Mouse (Mus musculus) embryonic fibroblast, embryonic 13.5 days (primary cell): ENCODE measurements around the gene Acot7.

Experiments used
- CTCF ChIP-seq: IDR thresholded peaks from 2 replicates; pipeline ENCODE4 v1.5.1; 2011; ENCODE audit warnings: mild to moderate bottlenecking, control low read depth, low read length, moderate library complexity, borderline replicate concordance; ENCODE audit not compliant: insufficient read depth
- POLR2A ChIP-seq: IDR thresholded peaks from 2 replicates; pipeline ENCODE4 v1.6.1; 2011; ENCODE audit warnings: low read depth, mild to moderate bottlenecking, control low read depth, low read length, moderate library complexity

GRCm38 (mm10) chr4:152247195-152247594, 69.3 kb downstream of the Acot7 start:
- TF ChIP-seq CTCF, result no peak
- no peak for TF ChIP-seq POLR2A
